Mouse (Mus musculus) heart, adult 2 months (tissue): ENCODE measurements around the gene Borcs6.

Experiments
- CTCF ChIP-seq: fragments of 200-600 bp; IDR thresholded peaks from 2 replicates; pipeline ENCODE4 v1.8.1; 2022; ENCODE audit warnings: antibody characterized with exemption, mild to moderate bottlenecking, moderate library complexity
- POLR2A ChIP-seq: fragments of 200-500 bp; IDR thresholded peaks from 2 replicates; pipeline ENCODE4 v1.6.1; 2011; ENCODE audit warnings: mild to moderate bottlenecking, low read depth, low read length, control low read depth; ENCODE audit not compliant: insufficient read depth

- no peak for TF ChIP-seq CTCF
- no peak for TF ChIP-seq POLR2A
Measured at GRCm38 (mm10) chr11:69051771-69052170, 7.7 kb upstream of the Borcs6 start.
